Comparison of ENCODE assay signal across 8 mouse cellular contexts in the genomic region with DNA sequence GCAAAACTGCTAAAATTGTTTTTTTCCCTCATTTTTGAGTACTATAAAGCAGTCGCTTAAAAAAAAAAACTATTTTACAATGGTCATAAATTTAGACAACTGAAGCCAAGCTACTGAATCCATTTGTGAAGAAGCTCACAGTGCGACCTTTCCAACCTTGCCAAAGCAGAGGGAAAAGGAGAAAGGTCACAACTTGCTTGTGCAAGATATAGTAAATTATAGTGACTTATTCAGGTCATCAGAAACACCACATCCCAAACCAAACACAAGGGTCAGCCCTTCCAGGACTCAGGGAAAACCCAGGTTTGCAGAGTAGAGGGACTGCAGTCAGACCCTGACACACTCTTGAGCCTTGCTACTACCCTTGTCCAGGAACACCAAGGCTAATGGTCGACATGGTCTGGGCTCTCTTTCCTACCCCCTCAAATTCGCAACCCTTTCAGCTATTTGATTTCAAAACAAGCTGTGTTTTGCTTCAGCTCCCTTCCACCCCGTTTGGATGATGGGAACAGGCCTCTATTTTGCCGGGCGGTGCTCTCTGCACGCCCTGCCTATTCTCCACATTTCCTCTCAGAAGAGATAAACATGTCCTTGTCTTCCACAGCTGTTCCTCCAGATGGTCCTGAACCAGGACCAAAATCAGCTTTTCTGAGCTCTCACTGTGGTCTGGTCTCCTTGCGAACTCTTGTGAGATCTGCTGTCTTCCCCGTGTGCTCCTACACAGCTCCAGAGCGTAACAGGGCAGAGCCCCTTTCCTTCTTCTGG.
DNase-seq lines count a peak whose midpoint lies in the region; ATAC-seq and TF ChIP-seq lines count a peak whose summit lies in the region.

No protein-coding gene starts in this region.

- no peaks in the 10 kb centered on the region for H3K27me3 ChIP-seq in embryonic facial prominence, embryonic 14.5 days (replicated peaks; ENCODE audit: control insufficient read depth, insufficient read depth, low read length)
- H3K27me3 ChIP-seq in embryonic facial prominence, embryonic 10.5 days (replicated peaks; ENCODE audit: low read depth, poor library complexity, severe bottlenecking) = no peaks in the 10 kb centered on the region
- H3K27me3 ChIP-seq in kidney, embryonic 16.5 days (ENCODE audit: insufficient read depth, low read length) = no peaks in the 10 kb centered on the region
- no peaks in the 10 kb centered on the region for H3K27me3 ChIP-seq in lung, embryonic 14.5 days (ENCODE audit: insufficient read depth, low read length)
- H3K27me3 ChIP-seq in liver, embryonic 11.5 days (replicated peaks; ENCODE audit: control insufficient read depth, insufficient read depth, low read length) = no peaks in the 10 kb centered on the region

- TF ChIP-seq CTCF in lung, embryonic 14.5 days (IDR thresholded peaks at IDR 0.05; ENCODE audit: low read depth) = no peak

- WGBS in embryonic facial prominence, embryonic 14.5 days = 69% methylated on average over 11 of the region's 11 CpGs
- 79% methylated on average over 11 of the region's 11 CpGs for WGBS in embryonic facial prominence, embryonic 10.5 days
- WGBS in kidney, embryonic 16.5 days = 43% methylated on average over 11 of the region's 11 CpGs
- WGBS in lung, embryonic 14.5 days = 49% methylated on average over 11 of the region's 11 CpGs
- WGBS in liver, embryonic 11.5 days = 70% methylated on average over 11 of the region's 11 CpGs

- peak; percentile 49 for DNase-seq in embryonic facial prominence, embryonic 14.5 days (ENCODE audit: low spot score)
- DNase-seq in embryonic facial prominence, embryonic 10.5 days (ENCODE audit: low spot score) = no peak
- peak; percentile 19 for DNase-seq in gastrocnemius, postnatal 25 days
- peak; percentile 52 for DNase-seq in lung, embryonic 14.5 days
- DNase-seq in yolk sac, embryonic 10.5 days (ENCODE audit: low spot score) = peak; percentile 6
- DNase-seq in liver, embryonic 11.5 days (ENCODE audit: low spot score) = no peak
- no peak for DNase-seq in thymus, postnatal 10 days (ENCODE audit: low spot score in 2 of 2)

- H3K4me2 ChIP-seq in embryonic facial prominence, embryonic 14.5 days (ENCODE audit: low read depth, low read length) = no peak overlapping the region
- H3K4me2 ChIP-seq in kidney, embryonic 16.5 days (replicated peaks; ENCODE audit: low read depth, low read length) = no peak overlapping the region
- H3K4me2 ChIP-seq in lung, embryonic 14.5 days = no peak overlapping the region
- H3K4me2 ChIP-seq in liver, embryonic 11.5 days = no peak overlapping the region

- ATAC-seq in embryonic facial prominence, embryonic 14.5 days (ENCODE audit: low read depth) = peak; percentile 26; the same call in 1 of the 2 replicates
- peak; percentile 39; the same call in 1 of the 2 replicates for ATAC-seq in kidney, embryonic 16.5 days (ENCODE audit: low FRiP score, low TSS enrichment)
- peak; percentile 61 for ATAC-seq in lung, embryonic 14.5 days (ENCODE audit: insufficient read depth)
- no peak for ATAC-seq in liver, embryonic 11.5 days (replicated peaks; ENCODE audit: low FRiP score)

- H3K27ac ChIP-seq in embryonic facial prominence, embryonic 14.5 days (replicated peaks; ENCODE audit: low read depth, low read length) = no peak overlapping the region
- H3K27ac ChIP-seq in embryonic facial prominence, embryonic 10.5 days (replicated peaks) = no peak overlapping the region
- H3K27ac ChIP-seq in kidney, embryonic 16.5 days (ENCODE audit: low read length) = peak overlapping the region; percentile 27; the same call in 1 of the 2 replicates
- peak overlapping the region; percentile 4; the same call in 1 of the 2 replicates for H3K27ac ChIP-seq in lung, embryonic 14.5 days (ENCODE audit: low read depth)
- H3K27ac ChIP-seq in liver, embryonic 11.5 days (ENCODE audit: low read depth, low read length) = no peak overlapping the region

- peaks cover 7% of the 10 kb centered on the region; the same call in 1 of the 2 replicates for H3K4me1 ChIP-seq in embryonic facial prominence, embryonic 14.5 days (ENCODE audit: control insufficient read depth, insufficient read depth, low read length)
- H3K4me1 ChIP-seq in embryonic facial prominence, embryonic 10.5 days = 0 out of 2 replicates have a peak, but pooled peaks cover 5% of the 10 kb centered on the region
- peaks cover 30% of the 10 kb centered on the region for H3K4me1 ChIP-seq in kidney, embryonic 16.5 days (ENCODE audit: insufficient read depth, low read length)
- 0 out of 2 replicates have a peak, but pooled peaks cover 4% of the 10 kb centered on the region for H3K4me1 ChIP-seq in lung, embryonic 14.5 days (ENCODE audit: insufficient read depth)
- H3K4me1 ChIP-seq in liver, embryonic 11.5 days (replicated peaks; ENCODE audit: control insufficient read depth, insufficient read depth, low read length) = no peaks in the 10 kb centered on the region; the same call in 1 of the 2 replicates

- no peak overlapping the region for H3K9ac ChIP-seq in embryonic facial prominence, embryonic 14.5 days (ENCODE audit: low read depth, low read length)
- H3K9ac ChIP-seq in kidney, embryonic 16.5 days (replicated peaks; ENCODE audit: low read length) = no peak overlapping the region
- H3K9ac ChIP-seq in lung, embryonic 14.5 days = no peak overlapping the region
- H3K9ac ChIP-seq in liver, embryonic 11.5 days (ENCODE audit: low read depth, low read length) = no peak overlapping the region

- no peaks in the 10 kb centered on the region for H3K36me3 ChIP-seq in embryonic facial prominence, embryonic 14.5 days (ENCODE audit: control insufficient read depth, insufficient read depth, low read length)
- no peaks in the 10 kb centered on the region for H3K36me3 ChIP-seq in embryonic facial prominence, embryonic 10.5 days (replicated peaks)
- H3K36me3 ChIP-seq in kidney, embryonic 16.5 days (ENCODE audit: insufficient read depth, low read length) = no peaks in the 10 kb centered on the region
- H3K36me3 ChIP-seq in lung, embryonic 14.5 days (ENCODE audit: insufficient read depth) = no peaks in the 10 kb centered on the region
- no peaks in the 10 kb centered on the region for H3K36me3 ChIP-seq in liver, embryonic 11.5 days (ENCODE audit: control insufficient read depth, insufficient read depth, low read length)

- H3K4me3 ChIP-seq in embryonic facial prominence, embryonic 14.5 days (ENCODE audit: low read depth, low read length) = no peak overlapping the region
- H3K4me3 ChIP-seq in embryonic facial prominence, embryonic 10.5 days = no peak overlapping the region
- no peak overlapping the region for H3K4me3 ChIP-seq in kidney, embryonic 16.5 days (ENCODE audit: low read length)
- H3K4me3 ChIP-seq in lung, embryonic 14.5 days (ENCODE audit: low read depth, low read length) = no peak overlapping the region
- no peak overlapping the region for H3K4me3 ChIP-seq in liver, embryonic 11.5 days (ENCODE audit: low read depth, low read length)

- no peaks in the 10 kb centered on the region for H3K9me3 ChIP-seq in embryonic facial prominence, embryonic 14.5 days (ENCODE audit: control insufficient read depth, low read length)
- H3K9me3 ChIP-seq in embryonic facial prominence, embryonic 10.5 days = no peaks in the 10 kb centered on the region
- H3K9me3 ChIP-seq in kidney, embryonic 16.5 days (ENCODE audit: low read length) = no peaks in the 10 kb centered on the region
- no peaks in the 10 kb centered on the region for H3K9me3 ChIP-seq in lung, embryonic 14.5 days (ENCODE audit: low read depth, low read length)
- H3K9me3 ChIP-seq in liver, embryonic 11.5 days (ENCODE audit: control insufficient read depth, low read length) = no peaks in the 10 kb centered on the region

Comparison
In these comparisons a context has a peak if more than half of its experiments do, and no peak if none do; other contexts are left out.
1. DNase-seq: peak in embryonic facial prominence, embryonic 14.5 days (single experiment), gastrocnemius, postnatal 25 days (single experiment), lung, embryonic 14.5 days (single experiment) and yolk sac, embryonic 10.5 days (single experiment); none in embryonic facial prominence, embryonic 10.5 days (single experiment), liver, embryonic 11.5 days (single experiment) and thymus, postnatal 10 days (0 of 2).
2. H3K27ac ChIP-seq: peak in kidney, embryonic 16.5 days (single experiment) and lung, embryonic 14.5 days (single experiment); none in embryonic facial prominence, embryonic 14.5 days (single experiment), embryonic facial prominence, embryonic 10.5 days (single experiment) and liver, embryonic 11.5 days (single experiment).